ENCODE assay signal across 26 mouse cellular contexts in genomic region chr13:23868790-23869533, GRCm38 (mm10). TPM values are rescaled to one million over a fixed set of nuclear protein-coding genes. Genes with fewer than 3 reads are reported as not detected.
A peak's percentile ranks its signal among the peaks of the same experiment; 100 is the strongest.
DNase-seq lines count a peak whose midpoint lies in the region; ATAC-seq and TF ChIP-seq lines count a peak whose summit lies in the region.
"Had no signal": no experiment of that assay in that cellular context is flagged by ENCODE, and none has a peak within 500 bp of the region (broad histone marks: within the 10 kb centered on the region; RNA-seq: fewer than 3 reads in every experiment).

No protein-coding gene starts in this region.

- DNase-seq in kidney, adult 2 months = peak; percentile 89
- no peak for DNase-seq in MEL (ENCODE audit: low read depth, low spot score)
- peak; percentile 49 for DNase-seq in kidney, postnatal 14 days
- peak; percentile 28 for DNase-seq in liver, postnatal 0 days
- no peak for DNase-seq in right cerebral cortex, postnatal 36 days (ENCODE audit: low spot score in 2 of 2)
- no peak for DNase-seq in left cerebral cortex, adult 2 months (ENCODE audit: extremely low spot score in 1 of 2, low spot score in 2 of 2)
- DNase-seq: cerebellum, adult 11 months; cerebellum, postnatal 10 days; heart, postnatal 4 days; spleen, adult 18-20 months; thymus, postnatal 25 days had no signal

- H3K27me3 ChIP-seq in kidney, adult 2 months (replicated peaks; ENCODE audit: control insufficient read depth, insufficient read depth, low read length) = no peaks in the 10 kb centered on the region
- no peaks in the 10 kb centered on the region for H3K27me3 ChIP-seq in kidney, embryonic 14.5 days (ENCODE audit: control insufficient read depth, insufficient read depth, low read length)
- peaks cover 1 to 12% of the 10 kb centered on the region in 2 experiments; a peak in 3 of 4 replicates for H3K27me3 ChIP-seq in MEL (ENCODE audit: control insufficient read depth in 1 of 2, insufficient read depth in 2 of 2, low read length in 2 of 2)
- no peaks in the 10 kb centered on the region for H3K27me3 ChIP-seq in liver, postnatal 0 days (ENCODE audit: insufficient read depth, low read length)
- H3K27me3 ChIP-seq in heart, embryonic 12.5 days (replicated peaks) = no peaks in the 10 kb centered on the region
- H3K27me3 ChIP-seq: embryonic facial prominence, embryonic 13.5 days; forebrain, embryonic 15.5 days; heart, embryonic 15.5 days; hindbrain, embryonic 15.5 days; midbrain, embryonic 12.5 days had no signal

- H3K9me3 ChIP-seq in kidney, embryonic 14.5 days (ENCODE audit: control insufficient read depth, low read length) = no peaks in the 10 kb centered on the region
- H3K9me3 ChIP-seq in MEL (replicated peaks; ENCODE audit: insufficient read depth, low read length) = no peaks in the 10 kb centered on the region
- no peaks in the 10 kb centered on the region for H3K9me3 ChIP-seq in liver, postnatal 0 days (ENCODE audit: low read length)
- no peaks in the 10 kb centered on the region for H3K9me3 ChIP-seq in heart, embryonic 12.5 days (replicated peaks)
- H3K9me3 ChIP-seq: embryonic facial prominence, embryonic 13.5 days; forebrain, embryonic 15.5 days; heart, embryonic 15.5 days; hindbrain, embryonic 15.5 days; midbrain, embryonic 12.5 days had no signal

- no peak for TF ChIP-seq CTCF in kidney, adult 2 months (conservative IDR thresholded peaks at IDR 0.05; ENCODE audit: insufficient read depth, insufficient read length, low read depth, low read length)
- no peak for TF ChIP-seq CTCF in MEL (IDR thresholded peaks at IDR 0.05 in 2 of 3, conservative IDR thresholded peaks at IDR 0.05 in 1 of 3; ENCODE audit: control insufficient read depth in 1 of 3, insufficient read depth in 1 of 3, low read depth in 2 of 3, low read length in 3 of 3, poor library complexity in 1 of 3, severe bottlenecking in 1 of 3)
- TF ChIP-seq CTCF in liver, postnatal 0 days (IDR thresholded peaks at IDR 0.05; ENCODE audit: low read depth) = no peak
- no peak for TF ChIP-seq CTCF in left cerebral cortex, adult 2 months (IDR thresholded peaks at IDR 0.05)

- H3K4me1 ChIP-seq in kidney, adult 2 months (ENCODE audit: control insufficient read depth, insufficient read depth, low read length) = peaks cover 22% of the 10 kb centered on the region
- H3K4me1 ChIP-seq in kidney, embryonic 14.5 days (ENCODE audit: control insufficient read depth, insufficient read depth, low read length) = no peaks in the 10 kb centered on the region
- H3K4me1 ChIP-seq in MEL (ENCODE audit: control insufficient read depth in 1 of 2, insufficient read depth in 2 of 2, low read length in 2 of 2) = peaks cover 17 to 18% of the 10 kb centered on the region in 2 experiments; a peak in 3 of 4 replicates
- H3K4me1 ChIP-seq in liver, postnatal 0 days (ENCODE audit: insufficient read depth) = peaks cover 11% of the 10 kb centered on the region
- H3K4me1 ChIP-seq in heart, embryonic 12.5 days (replicated peaks) = no peaks in the 10 kb centered on the region
- H3K4me1 ChIP-seq: forebrain, embryonic 15.5 days; hindbrain, embryonic 15.5 days; midbrain, embryonic 12.5 days had no signal

- ATAC-seq in kidney, embryonic 14.5 days (ENCODE audit: low FRiP score, low TSS enrichment) = no peak
- ATAC-seq in liver, postnatal 0 days = peak; percentile 68
- ATAC-seq in heart, embryonic 12.5 days (ENCODE audit: insufficient number of reproducible peaks, low FRiP score) = no peak
- ATAC-seq: forebrain, embryonic 15.5 days; lung, postnatal 0 days had no signal

- peak overlapping the region; percentile 18; the same call in 1 of the 2 replicates for H3K4me3 ChIP-seq in kidney, adult 2 months (ENCODE audit: insufficient read depth, low read depth, low read length)
- no peak overlapping the region for H3K4me3 ChIP-seq in kidney, embryonic 14.5 days (ENCODE audit: low read length)
- H3K4me3 ChIP-seq in MEL (ENCODE audit: control insufficient read depth in 1 of 2, insufficient read depth in 1 of 2, low read depth in 2 of 2, low read length in 2 of 2) = no peak overlapping the region
- H3K4me3 ChIP-seq in liver, postnatal 0 days (ENCODE audit: low read depth, low read length) = no peak overlapping the region
- H3K4me3 ChIP-seq in heart, embryonic 12.5 days = no peak overlapping the region
- H3K4me3 ChIP-seq in left cerebral cortex, adult 2 months = no peak overlapping the region
- H3K4me3 ChIP-seq: embryonic facial prominence, embryonic 13.5 days; forebrain, embryonic 15.5 days; heart, embryonic 15.5 days; hindbrain, embryonic 15.5 days; midbrain, embryonic 12.5 days had no signal

- peak overlapping the region; percentile 98 for H3K27ac ChIP-seq in kidney, adult 2 months (ENCODE audit: insufficient read depth, low read depth, low read length)
- H3K27ac ChIP-seq in kidney, embryonic 14.5 days (ENCODE audit: low read depth, low read length) = no peak overlapping the region
- no peak overlapping the region for H3K27ac ChIP-seq in MEL (ENCODE audit: control insufficient read depth, low read depth, low read length)
- H3K27ac ChIP-seq in liver, postnatal 0 days (ENCODE audit: low read depth) = peak overlapping the region; percentile 83
- no peak overlapping the region for H3K27ac ChIP-seq in heart, embryonic 12.5 days (ENCODE audit: poor library complexity, severe bottlenecking)
- H3K27ac ChIP-seq in left cerebral cortex, adult 2 months = no peak overlapping the region
- H3K27ac ChIP-seq: embryonic facial prominence, embryonic 13.5 days; forebrain, embryonic 15.5 days; heart, embryonic 15.5 days; hindbrain, embryonic 15.5 days; midbrain, embryonic 12.5 days had no signal

- no peaks in the 10 kb centered on the region for H3K79me2 ChIP-seq in MEL (ENCODE audit: control insufficient read depth, insufficient read depth, low read length, poor library complexity)

- TF ChIP-seq RAD21 in MEL (IDR thresholded peaks at IDR 0.05; ENCODE audit: low read depth, low read length) = no peak

- no peak overlapping the region for H3K4me2 ChIP-seq in kidney, embryonic 14.5 days (replicated peaks; ENCODE audit: low read depth, low read length)
- H3K4me2 ChIP-seq in liver, postnatal 0 days (ENCODE audit: low read depth, low read length) = no peak overlapping the region; the same call in 1 of the 2 replicates
- no peak overlapping the region for H3K4me2 ChIP-seq in heart, embryonic 12.5 days
- H3K4me2 ChIP-seq: embryonic facial prominence, embryonic 13.5 days; forebrain, embryonic 15.5 days; heart, embryonic 15.5 days; hindbrain, embryonic 15.5 days; midbrain, embryonic 12.5 days had no signal

- no peak overlapping the region for H3K9ac ChIP-seq in kidney, embryonic 14.5 days (ENCODE audit: low read depth, low read length)
- no peak overlapping the region for H3K9ac ChIP-seq in MEL (ENCODE audit: control insufficient read depth, low read depth, low read length, poor library complexity, severe bottlenecking)
- no peak overlapping the region for H3K9ac ChIP-seq in liver, postnatal 0 days (replicated peaks)
- H3K9ac ChIP-seq in heart, embryonic 12.5 days = no peak overlapping the region
- H3K9ac ChIP-seq: embryonic facial prominence, embryonic 13.5 days; forebrain, embryonic 15.5 days; heart, embryonic 15.5 days; hindbrain, embryonic 15.5 days; midbrain, embryonic 12.5 days had no signal

- TF ChIP-seq POLR2A in kidney, adult 2 months (IDR thresholded peaks at IDR 0.05; ENCODE audit: low read depth, low read length) = no peak
- TF ChIP-seq POLR2A in MEL (IDR thresholded peaks at IDR 0.05; ENCODE audit: control insufficient read depth in 1 of 2, insufficient read depth in 1 of 2, low read depth in 1 of 2, low read length in 2 of 2, poor library complexity in 1 of 2) = no peak

- WGBS in kidney, adult 2 months = 64% methylated on average over 8 of the region's 8 CpGs
- WGBS in kidney, embryonic 14.5 days = 90% methylated on average over 8 of the region's 8 CpGs
- WGBS in liver, postnatal 0 days (ENCODE audit: insufficient replicate concordance) = 51% methylated on average over 8 of the region's 8 CpGs
- 73% methylated on average over 8 of the region's 8 CpGs for WGBS in heart, embryonic 12.5 days

- peaks cover 6% of the 10 kb centered on the region for H3K36me3 ChIP-seq in kidney, adult 2 months (ENCODE audit: control insufficient read depth, insufficient read depth, low read length)
- H3K36me3 ChIP-seq in kidney, embryonic 14.5 days (ENCODE audit: control insufficient read depth, insufficient read depth, low read length) = no peaks in the 10 kb centered on the region
- H3K36me3 ChIP-seq in MEL (ENCODE audit: control insufficient read depth in 1 of 2, insufficient read depth in 2 of 2, low read length in 2 of 2) = peaks cover 0 to 2% of the 10 kb centered on the region in 2 experiments; a peak in 2 of 4 replicates
- no peaks in the 10 kb centered on the region for H3K36me3 ChIP-seq in liver, postnatal 0 days (replicated peaks; ENCODE audit: insufficient read depth, low read length)
- H3K36me3 ChIP-seq in heart, embryonic 12.5 days = no peaks in the 10 kb centered on the region
- H3K36me3 ChIP-seq: embryonic facial prominence, embryonic 13.5 days; forebrain, embryonic 15.5 days; heart, embryonic 15.5 days; hindbrain, embryonic 15.5 days; midbrain, embryonic 12.5 days had no signal

- intact Hi-C loops in left cerebral cortex, adult 2 months (cut with DNase I) = no loop called here

- TF ChIP-seq EP300 in MEL (IDR thresholded peaks at IDR 0.05; ENCODE audit: low read depth in 1 of 2, low read length in 2 of 2) = no peak
- TF ChIP-seq EP300 in liver, postnatal 0 days (IDR thresholded peaks at IDR 0.05; ENCODE audit: low read depth) = peak; percentile 82

RNA-seq across cellular contexts. Expression of gene Slc17a1, which starts 1.4 kb away (rescaled TPM):
- 284 and 312 TPM in 2 replicates for polyA plus RNA-seq in kidney, adult 2 months (2012; rRNA removed)
- polyA plus RNA-seq in kidney, embryonic 14.5 days (2014; fragmentation: Nextera tagmentation; extraction: Ambion mirVana) = 0.47 and 1.6 TPM in 2 replicates
- not detected in 2 replicates for total RNA-seq in MEL (2012; rRNA removed)
- not detected for polyA plus RNA-seq in MEL (2012; ENCODE audit: insufficient read depth in 1 of 2, insufficient read length in 2 of 2, low read depth in 1 of 2, low replicate concordance in 2 of 2, missing spikeins in 1 of 2)
- polyA plus RNA-seq in liver, postnatal 0 days (2015; fragmentation: Nextera tagmentation; extraction: Ambion mirVana) = 1.0 and 1.2 TPM in 2 replicates
- not detected in 2 replicates for polyA plus RNA-seq in heart, embryonic 12.5 days (2016; fragmentation: Nextera tagmentation; extraction: Ambion mirVana)
- total RNA-seq in left cerebral cortex, adult 2 months (2021) = not detected
- total RNA-seq: heart, postnatal 4 days; layer of hippocampus, postnatal 14 days; left cerebral cortex, postnatal 14 days had no signal
- polyA plus RNA-seq: brain, embryonic 14.5 days; embryonic facial prominence, embryonic 13.5 days; forebrain, embryonic 15.5 days; heart, embryonic 15.5 days; hindbrain, embryonic 15.5 days; large intestine, adult 2 months; lung, postnatal 0 days; midbrain, embryonic 12.5 days; neural tube, embryonic 14.5 days had no signal

RNA-seq across cellular contexts. Expression of gene Slc17a3, which starts 29.7 kb away (rescaled TPM):
- polyA plus RNA-seq in kidney, adult 2 months (2012; rRNA removed) = 142 and 150 TPM in 2 replicates
- polyA plus RNA-seq in kidney, embryonic 14.5 days (2014; fragmentation: Nextera tagmentation; extraction: Ambion mirVana) = 0.53 and 1.1 TPM in 2 replicates
- total RNA-seq in MEL (2012; rRNA removed) = not detected in 2 replicates
- polyA plus RNA-seq in MEL (2012; ENCODE audit: insufficient read depth in 1 of 2, insufficient read length in 2 of 2, low read depth in 1 of 2, low replicate concordance in 2 of 2, missing spikeins in 1 of 2) = not detected
- 4.8 and 6.0 TPM in 2 replicates for polyA plus RNA-seq in liver, postnatal 0 days (2015; fragmentation: Nextera tagmentation; extraction: Ambion mirVana)
- not detected in 2 replicates for polyA plus RNA-seq in heart, embryonic 12.5 days (2016; fragmentation: Nextera tagmentation; extraction: Ambion mirVana)
- total RNA-seq in left cerebral cortex, adult 2 months (2021) = not detected
- total RNA-seq: heart, postnatal 4 days; layer of hippocampus, postnatal 14 days had no signal
- polyA plus RNA-seq: brain, embryonic 14.5 days; embryonic facial prominence, embryonic 13.5 days; forebrain, embryonic 15.5 days; gonadal fat pad, adult 2 months; heart, embryonic 15.5 days; hindbrain, embryonic 15.5 days; large intestine, adult 2 months; lung, postnatal 0 days; midbrain, embryonic 12.5 days; neural tube, embryonic 14.5 days had no signal

RNA-seq across cellular contexts. Expression of gene Slc17a4, which starts 45.8 kb away (rescaled TPM):
- 2.6 and 2.8 TPM in 2 replicates for polyA plus RNA-seq in kidney, adult 2 months (2012; rRNA removed)
- 2.0 and 2.5 TPM in 2 replicates for polyA plus RNA-seq in kidney, embryonic 14.5 days (2014; fragmentation: Nextera tagmentation; extraction: Ambion mirVana)
- total RNA-seq in MEL (2012; rRNA removed) = 0.20 TPM in 1 of 2 replicates, not detected in the other
- polyA plus RNA-seq in MEL (2012; ENCODE audit: insufficient read depth in 1 of 2, insufficient read length in 2 of 2, low read depth in 1 of 2, low replicate concordance in 2 of 2, missing spikeins in 1 of 2) = under 1 TPM in 1 of 2 experiments, not detected in 1; 0.54 TPM
- 1.1 and 2.0 TPM in 2 replicates for polyA plus RNA-seq in liver, postnatal 0 days (2015; fragmentation: Nextera tagmentation; extraction: Ambion mirVana)
- polyA plus RNA-seq in heart, embryonic 12.5 days (2016; fragmentation: Nextera tagmentation; extraction: Ambion mirVana) = not detected in 2 replicates
- not detected for total RNA-seq in left cerebral cortex, adult 2 months (2021)
- total RNA-seq: heart, postnatal 4 days; layer of hippocampus, postnatal 14 days; left cerebral cortex, postnatal 14 days had no signal
- polyA plus RNA-seq: brain, embryonic 14.5 days; embryonic facial prominence, embryonic 13.5 days; forebrain, embryonic 15.5 days; heart, embryonic 15.5 days; hindbrain, embryonic 15.5 days; limb, embryonic 14.5 days; lung, postnatal 0 days; midbrain, embryonic 12.5 days had no signal

Comparison
In these comparisons a context has a peak if more than half of its experiments do, and no peak if none do; other contexts are left out.
1. H3K27ac ChIP-seq: peak in kidney, adult 2 months (single experiment) and liver, postnatal 0 days (single experiment); none in kidney, embryonic 14.5 days (single experiment), MEL (single experiment), heart, embryonic 12.5 days (single experiment) and left cerebral cortex, adult 2 months (single experiment).
2. RNA of gene Slc17a1, which starts 1.4 kb away (polyA plus RNA-seq): 284 to 312 TPM in kidney, adult 2 months; 0.47 to 1.6 TPM in kidney, embryonic 14.5 days, 1.0 to 1.2 TPM in liver, postnatal 0 days, not detected in MEL and not detected in heart, embryonic 12.5 days; every median in the first group is over 100 times any median in the second.
3. RNA of gene Slc17a3, which starts 29.7 kb away (polyA plus RNA-seq): 142 to 150 TPM in kidney, adult 2 months; 4.8 to 6.0 TPM in liver, postnatal 0 days, 0.53 to 1.1 TPM in kidney, embryonic 14.5 days, not detected in MEL and not detected in heart, embryonic 12.5 days; every median in the first group is over 10 times any median in the second.
4. DNase-seq: peak in kidney, adult 2 months (single experiment), kidney, postnatal 14 days (single experiment) and liver, postnatal 0 days (single experiment); none in MEL (single experiment), right cerebral cortex, postnatal 36 days (0 of 2) and left cerebral cortex, adult 2 months (0 of 2).